Mouse (Mus musculus): ENCODE results near the gene Adgra1. TPM values are rescaled to one million over a fixed set of nuclear protein-coding genes. Genes with fewer than 3 reads are reported as not detected.
A peak's percentile ranks its signal among the peaks of the same experiment; 100 is the strongest.

Adgra1 gene
- polyA plus RNA-seq, 1 experiment from 2014 or later: 0.08 TPM

GRCm38 (mm10) chr7:139810036-139810435 lies 23.9 kb upstream of the Adgra1 start:
- Histone ChIP-seq H3K27ac (ENCODE audit: low read depth, low read length) (no peak overlapping the region), H3K27me3 (replicated peaks; ENCODE audit: control insufficient read depth, insufficient read depth, low read length) (no peaks in the 10 kb centered on the region), H3K4me3 (ENCODE audit: low read depth, low read length) (no peak overlapping the region), H3K9ac (ENCODE audit: low read depth, low read length) (no peak overlapping the region), H3K4me1 (replicated peaks; ENCODE audit: control insufficient read depth, insufficient read depth, low read length) (no peaks in the 10 kb centered on the region), H3K9me3 (ENCODE audit: control insufficient read depth, low read length) (no peaks in the 10 kb centered on the region), H3K36me3 (ENCODE audit: control insufficient read depth, insufficient read depth, low read length) (no peaks in the 10 kb centered on the region), H3K4me2 (no peak overlapping the region)
- ATAC-seq (replicated peaks; ENCODE audit: low FRiP score) (no peak), DNase-seq (ENCODE audit: low spot score) (no peak)
- WGBS: 78% methylated on average over 6 of the region's 6 CpGs

GRCm38 (mm10) chr7:139811706-139812105 lies 22.3 kb upstream of the Adgra1 start:
- WGBS: 83% methylated on average over 7 of the region's 7 CpGs
- DNase-seq (ENCODE audit: low spot score) (no peak), ATAC-seq (replicated peaks; ENCODE audit: low FRiP score) (no peak)
- no peak overlapping the region for H3K4me3 ChIP-seq (ENCODE audit: low read depth, low read length)
- no peak overlapping the region for H3K27ac ChIP-seq (ENCODE audit: low read depth, low read length)
- no peak overlapping the region for H3K9ac ChIP-seq (ENCODE audit: low read depth, low read length)
- no peaks in the 10 kb centered on the region for H3K9me3 ChIP-seq (ENCODE audit: control insufficient read depth, low read length)
- H3K4me2 ChIP-seq: no peak overlapping the region
- no peaks in the 10 kb centered on the region for H3K27me3 ChIP-seq (replicated peaks; ENCODE audit: control insufficient read depth, insufficient read depth, low read length)
- H3K36me3 ChIP-seq (ENCODE audit: control insufficient read depth, insufficient read depth, low read length): no peaks in the 10 kb centered on the region
- H3K4me1 ChIP-seq (replicated peaks; ENCODE audit: control insufficient read depth, insufficient read depth, low read length): no peaks in the 10 kb centered on the region

DNA sequence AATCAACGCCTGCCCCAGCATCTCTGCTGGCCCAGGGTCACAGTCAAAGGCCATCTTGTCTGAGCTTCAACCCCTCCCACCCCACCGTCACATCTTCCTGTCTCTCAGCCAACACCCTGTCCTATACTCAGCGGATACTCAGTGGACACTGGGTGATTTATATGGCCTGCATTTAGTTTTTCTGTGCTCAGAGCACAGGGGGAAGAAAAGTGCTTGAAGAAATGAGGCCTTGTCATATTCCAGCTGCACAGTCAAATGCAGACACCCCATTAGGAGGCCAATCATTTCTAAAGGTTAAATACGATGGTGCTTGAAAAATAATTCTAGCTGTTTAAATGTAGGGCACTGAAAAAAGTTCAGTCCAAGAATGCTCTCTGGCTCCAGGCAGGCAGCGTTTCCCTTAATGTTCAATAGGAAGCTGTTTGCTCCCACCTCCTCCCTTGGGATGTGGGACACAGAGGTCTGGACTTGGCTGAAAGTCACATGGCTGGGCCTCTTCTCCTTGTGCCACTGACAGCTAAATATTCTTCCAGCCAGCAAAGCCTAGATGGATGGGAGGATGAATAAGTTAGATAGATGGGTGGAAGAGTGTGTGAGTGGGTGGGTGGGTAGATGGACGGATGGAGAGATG lies 20.3 kb upstream of the Adgra1 start:
- H3K9ac ChIP-seq (ENCODE audit: low read depth, low read length): no peak overlapping the region
- 80% methylated on average over 6 of the region's 6 CpGs for WGBS

DNA sequence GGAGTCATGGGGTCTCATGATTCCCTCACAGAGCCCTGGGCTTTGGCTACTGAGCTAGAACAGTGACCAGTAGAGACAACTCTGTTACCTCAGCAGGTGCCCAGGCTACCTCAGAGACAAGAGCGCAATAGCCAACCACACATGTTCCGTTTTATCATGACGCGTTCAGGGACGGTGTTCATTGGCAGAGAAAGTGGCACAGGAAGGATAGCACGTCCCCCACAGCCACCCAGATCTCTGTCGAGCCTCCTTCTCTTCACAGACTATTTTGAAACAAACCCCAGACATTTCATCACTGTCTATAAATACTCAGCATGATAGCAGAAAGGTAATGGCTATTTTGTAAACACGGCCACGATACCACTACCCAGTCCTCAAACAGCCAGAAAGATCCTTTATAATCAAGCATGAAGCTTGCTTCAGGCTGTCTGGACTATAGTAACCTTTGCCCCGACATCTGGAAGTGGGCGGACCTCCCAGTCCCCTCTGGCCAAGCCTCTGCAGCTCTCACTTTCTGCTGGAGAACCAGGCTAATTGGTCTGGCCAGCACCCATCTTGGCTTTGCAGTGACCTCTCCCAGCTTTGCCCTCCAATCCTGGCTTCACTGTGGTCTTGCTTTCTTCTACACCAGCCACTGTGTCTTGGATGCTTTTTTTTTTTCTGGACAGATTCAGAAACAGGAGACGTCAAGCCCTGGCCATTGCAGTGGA lies 11.5 kb upstream of the Adgra1 start:
- WGBS: 76% methylated on average over 12 of the region's 12 CpGs
- Histone ChIP-seq H3K9me3 (ENCODE audit: control insufficient read depth, low read length) (no peaks in the 10 kb centered on the region), H3K9ac (ENCODE audit: low read depth, low read length) (no peak overlapping the region), H3K27ac (ENCODE audit: low read depth, low read length) (no peak overlapping the region), H3K36me3 (ENCODE audit: control insufficient read depth, insufficient read depth, low read length) (no peaks in the 10 kb centered on the region), H3K4me2 (no peak overlapping the region), H3K4me1 (replicated peaks; ENCODE audit: control insufficient read depth, insufficient read depth, low read length) (no peaks in the 10 kb centered on the region), H3K4me3 (ENCODE audit: low read depth, low read length) (no peak overlapping the region), H3K27me3 (replicated peaks; ENCODE audit: control insufficient read depth, insufficient read depth, low read length) (no peaks in the 10 kb centered on the region)
- no peak for ATAC-seq (replicated peaks; ENCODE audit: low FRiP score)
- no peak for DNase-seq (ENCODE audit: low spot score)

More for the DNA sequence above, 20.3 kb upstream of the Adgra1 start:
- Histone ChIP-seq H3K4me3 (ENCODE audit: low read depth, low read length) (no peak overlapping the region), H3K36me3 (ENCODE audit: control insufficient read depth, insufficient read depth, low read length) (no peaks in the 10 kb centered on the region), H3K4me1 (replicated peaks; ENCODE audit: control insufficient read depth, insufficient read depth, low read length) (no peaks in the 10 kb centered on the region), H3K4me2 (no peak overlapping the region), H3K27ac (ENCODE audit: low read depth, low read length) (no peak overlapping the region), H3K9me3 (ENCODE audit: control insufficient read depth, low read length) (no peaks in the 10 kb centered on the region), H3K27me3 (replicated peaks; ENCODE audit: control insufficient read depth, insufficient read depth, low read length) (no peaks in the 10 kb centered on the region)
- ATAC-seq (replicated peaks; ENCODE audit: low FRiP score) (no peak), DNase-seq (ENCODE audit: low spot score) (no peak)

DNA sequence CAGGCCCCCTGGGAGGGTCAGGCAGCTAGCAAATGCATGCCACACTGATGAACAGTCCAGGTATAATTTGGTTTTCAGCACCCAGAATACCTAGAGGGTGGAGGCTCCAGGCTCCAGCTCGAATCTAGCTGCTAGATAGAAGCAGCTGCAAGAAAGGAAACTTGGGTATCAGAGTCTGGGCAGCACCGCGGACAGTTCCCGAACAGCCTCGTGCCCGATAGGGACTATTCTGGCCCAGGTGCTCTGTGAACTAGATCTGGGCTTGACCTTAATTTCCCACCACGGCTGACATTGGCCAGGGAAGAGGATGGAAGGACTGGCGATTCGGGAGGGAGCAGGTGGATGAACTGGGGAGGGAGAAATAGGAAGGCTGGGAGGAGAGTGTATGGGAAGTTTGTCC lies 6.3 kb upstream of the Adgra1 start:
- Histone ChIP-seq H3K9ac (ENCODE audit: low read depth, low read length) (no peak overlapping the region), H3K27me3 (replicated peaks; ENCODE audit: control insufficient read depth, insufficient read depth, low read length) (peaks cover 2% of the 10 kb centered on the region; the same call in 1 of the 2 replicates), H3K9me3 (ENCODE audit: control insufficient read depth, low read length) (no peaks in the 10 kb centered on the region), H3K4me1 (replicated peaks; ENCODE audit: control insufficient read depth, insufficient read depth, low read length) (no peaks in the 10 kb centered on the region), H3K4me3 (ENCODE audit: low read depth, low read length) (no peak overlapping the region), H3K36me3 (ENCODE audit: control insufficient read depth, insufficient read depth, low read length) (no peaks in the 10 kb centered on the region), H3K4me2 (no peak overlapping the region), H3K27ac (ENCODE audit: low read depth, low read length) (no peak overlapping the region)
- DNase-seq (ENCODE audit: low spot score) (peak; percentile 39), ATAC-seq (replicated peaks; ENCODE audit: low FRiP score) (no peak)
- 10% methylated on average over 9 of the region's 9 CpGs for WGBS

DNA sequence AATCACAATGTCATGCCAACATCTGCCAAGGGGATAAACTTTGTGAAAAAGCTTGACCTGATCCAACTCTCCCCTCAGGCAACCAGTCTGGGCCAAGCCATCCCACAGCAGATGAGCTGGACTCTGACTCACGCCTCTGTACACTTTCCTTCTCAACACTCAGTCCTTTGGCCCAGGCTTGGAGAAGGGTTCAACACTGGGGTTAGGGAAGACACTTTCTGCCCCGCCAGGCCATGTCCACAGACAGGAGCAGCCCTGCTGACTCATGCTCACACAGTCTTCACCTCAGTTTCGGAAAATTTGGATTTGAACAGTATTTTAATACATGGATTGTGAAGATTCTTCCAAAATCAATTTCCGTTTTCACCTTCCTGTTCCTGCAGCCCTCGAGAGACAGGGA lies 442 bp upstream of the Adgra1 start:
- no peak for DNase-seq (ENCODE audit: low spot score)
- no peak overlapping the region for H3K9ac ChIP-seq (ENCODE audit: low read depth, low read length)
- H3K27me3 ChIP-seq (replicated peaks; ENCODE audit: control insufficient read depth, insufficient read depth, low read length): peaks cover 30% of the 10 kb centered on the region
- no peaks in the 10 kb centered on the region for H3K36me3 ChIP-seq (ENCODE audit: control insufficient read depth, insufficient read depth, low read length)
- H3K27ac ChIP-seq (ENCODE audit: low read depth, low read length): no peak overlapping the region
- no peak overlapping the region for H3K4me3 ChIP-seq (ENCODE audit: low read depth, low read length)
- no peaks in the 10 kb centered on the region for H3K4me1 ChIP-seq (replicated peaks; ENCODE audit: control insufficient read depth, insufficient read depth, low read length)
- no peaks in the 10 kb centered on the region for H3K9me3 ChIP-seq (ENCODE audit: control insufficient read depth, low read length)
- 35% methylated on average over 5 of the region's 5 CpGs for WGBS
- no peak for ATAC-seq (replicated peaks; ENCODE audit: low FRiP score)
- H3K4me2 ChIP-seq: peak overlapping the region; percentile 21; the same call in 1 of the 2 replicates

- no peak for DNase-seq (ENCODE audit: low spot score)
- Histone ChIP-seq H3K4me3 (ENCODE audit: low read depth, low read length) (no peak overlapping the region), H3K9ac (ENCODE audit: low read depth, low read length) (no peak overlapping the region), H3K4me2 (no peak overlapping the region), H3K27ac (ENCODE audit: low read depth, low read length) (no peak overlapping the region), H3K36me3 (ENCODE audit: control insufficient read depth, insufficient read depth, low read length) (no peaks in the 10 kb centered on the region), H3K4me1 (replicated peaks; ENCODE audit: control insufficient read depth, insufficient read depth, low read length) (no peaks in the 10 kb centered on the region), H3K9me3 (ENCODE audit: control insufficient read depth, low read length) (no peaks in the 10 kb centered on the region), H3K27me3 (replicated peaks; ENCODE audit: control insufficient read depth, insufficient read depth, low read length) (peaks cover 30% of the 10 kb centered on the region)
- no peak for ATAC-seq (replicated peaks; ENCODE audit: low FRiP score)
- WGBS: 63% methylated on average over 15 of the region's 15 CpGs
Observed at GRCm38 (mm10) chr7:139835140-139836131, 1.5 kb downstream of the Adgra1 start.

DNA sequence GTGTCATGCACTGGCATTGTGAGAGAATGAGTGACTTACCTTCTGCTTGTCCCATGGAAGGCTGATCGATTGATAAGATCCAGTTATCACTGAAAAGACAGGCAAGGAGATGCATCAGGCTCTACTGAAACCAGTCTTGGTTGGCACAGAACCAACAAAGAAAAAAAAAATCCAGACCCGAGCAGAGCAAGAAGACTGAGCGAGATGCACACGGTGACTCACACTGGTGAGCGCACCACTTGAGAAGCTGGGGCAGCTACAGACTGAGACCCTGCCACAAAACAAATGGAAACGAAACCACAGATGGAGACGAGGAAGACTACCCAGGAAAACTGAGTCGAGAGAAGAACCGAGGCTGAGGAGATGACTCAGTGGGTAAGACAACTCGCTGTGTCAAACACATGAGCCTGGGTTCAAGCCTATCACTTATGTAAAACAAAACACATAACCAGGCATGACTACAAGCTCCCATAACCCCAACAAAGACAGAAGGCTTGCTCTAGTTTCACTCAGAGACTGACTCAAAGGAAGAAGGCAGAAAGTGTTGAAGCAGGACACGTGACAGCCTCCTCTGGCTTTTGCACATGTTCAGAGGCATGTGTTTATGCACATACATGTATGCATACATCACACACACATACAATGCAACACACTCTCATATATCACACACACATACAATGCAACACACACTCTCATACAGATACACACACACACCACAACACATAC lies 6.6 kb downstream of the Adgra1 start:
- no peak overlapping the region for H3K4me2 ChIP-seq
- H3K9ac ChIP-seq (ENCODE audit: low read depth, low read length): no peak overlapping the region
- no peak overlapping the region for H3K4me3 ChIP-seq (ENCODE audit: low read depth, low read length)
- 0 out of 2 replicates have a peak, but pooled peaks cover under 1% of the 10 kb centered on the region for H3K27me3 ChIP-seq (replicated peaks; ENCODE audit: control insufficient read depth, insufficient read depth, low read length)
- 86% methylated on average over 11 of the region's 11 CpGs for WGBS
- DNase-seq (ENCODE audit: low spot score): no peak
- no peak overlapping the region for H3K27ac ChIP-seq (ENCODE audit: low read depth, low read length)
- ATAC-seq (replicated peaks; ENCODE audit: low FRiP score): no peak
- H3K36me3 ChIP-seq (ENCODE audit: control insufficient read depth, insufficient read depth, low read length): no peaks in the 10 kb centered on the region
- no peaks in the 10 kb centered on the region for H3K9me3 ChIP-seq (ENCODE audit: control insufficient read depth, low read length)
- no peaks in the 10 kb centered on the region for H3K4me1 ChIP-seq (replicated peaks; ENCODE audit: control insufficient read depth, insufficient read depth, low read length)
